Mouse (Mus musculus) cerebellum, adult 8-10 months (tissue): Measurements from ENCODE around the gene Pitpna.

ENCODE experiments used
- DNase-seq: peaks from one replicate; pipeline ENCODE4 v3.0.0; 2022

Gene Pitpna

DNA sequence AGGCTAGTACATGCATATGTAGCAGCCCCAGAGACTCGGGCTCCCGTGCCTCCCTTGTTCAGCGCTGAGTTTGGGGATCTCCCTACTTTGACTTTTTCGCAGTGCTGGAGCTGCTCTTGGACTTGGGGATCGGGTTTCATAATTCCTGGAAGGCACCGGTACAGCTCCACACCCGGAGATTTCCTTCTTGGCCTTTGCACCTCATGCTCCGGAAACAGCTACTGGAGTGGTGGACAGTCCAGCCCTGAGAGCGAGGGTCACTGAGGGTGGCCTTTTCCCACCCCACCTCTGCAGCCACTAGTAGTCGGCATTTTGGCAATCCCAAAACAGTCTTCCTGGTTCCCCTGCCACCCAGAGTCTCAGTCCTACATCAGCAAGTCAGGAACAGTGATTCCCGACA is 47.4 kb downstream of the Pitpna start:
- DNase-seq, result no peak

GRCm38 (mm10) chr11:75643323-75643722 is 55.4 kb downstream of the Pitpna start:
- no peak for DNase-seq

- no peak for DNase-seq
These were observed 56.8 kb downstream of the Pitpna start for GRCm38 (mm10) chr11:75644684-75645083.

DNA sequence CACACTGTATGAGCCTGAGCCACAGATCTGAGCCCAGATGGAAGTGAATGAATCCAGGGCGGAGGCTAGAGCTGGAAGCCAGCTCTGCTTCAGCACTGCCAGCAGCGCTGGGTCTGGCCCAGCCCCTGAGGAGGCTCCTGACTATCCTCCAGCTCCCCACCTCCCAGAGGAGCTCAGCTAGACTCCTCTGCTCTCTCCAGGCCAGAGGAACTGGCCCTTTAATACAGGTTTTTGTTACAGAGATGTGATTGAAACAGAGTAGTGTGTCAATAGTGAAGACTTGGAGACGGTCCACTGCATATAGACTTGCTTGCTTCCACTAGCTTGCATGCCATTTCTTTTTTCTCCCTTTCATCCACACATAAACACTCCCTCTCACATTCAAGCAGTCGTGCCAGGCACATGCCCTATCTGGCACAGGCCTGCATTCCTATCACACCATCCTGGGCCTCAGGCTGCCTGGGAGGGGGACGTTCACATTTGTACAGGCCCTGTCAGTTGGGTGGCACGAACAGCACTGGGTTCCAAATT is 59.8 kb downstream of the Pitpna start:
- peak; percentile 50 for DNase-seq

GRCm38 (mm10) chr11:75649155-75649561 is 61.3 kb downstream of the Pitpna start:
- DNase-seq, result no peak

DNA sequence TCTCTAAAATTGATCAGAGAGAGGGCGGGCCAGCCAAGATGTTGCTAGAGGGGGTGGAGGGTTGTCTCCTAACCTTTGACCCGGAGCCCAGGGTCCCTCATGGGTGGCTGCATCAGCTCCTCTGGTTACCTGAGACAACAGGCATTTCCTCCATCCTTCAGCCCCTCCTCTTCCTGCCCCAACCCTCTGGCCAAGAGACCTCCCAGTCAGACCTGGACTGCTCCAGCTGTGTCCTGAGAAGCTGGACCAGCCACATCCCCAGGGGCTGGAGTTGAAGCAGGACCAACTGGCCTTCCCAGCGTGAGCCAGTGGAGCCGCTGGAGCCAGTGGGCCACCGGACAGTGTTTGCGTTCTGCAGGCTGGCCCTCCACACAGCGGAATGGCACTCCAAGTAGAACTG is 62.4 kb downstream of the Pitpna start, which contains the start of gene Myo1c:
Gene Myo1c, plus strand, starts transcription at position 194 of the 400 bp plus-strand sequence.
- DNase-seq, result no peak

- no peak for DNase-seq
These were observed 63.1 kb downstream of the Pitpna start for GRCm38 (mm10) chr11:75650958-75651425.

- DNase-seq, result peak; percentile 76
These were observed 63.7 kb downstream of the Pitpna start for GRCm38 (mm10) chr11:75651426-75652221.

DNA sequence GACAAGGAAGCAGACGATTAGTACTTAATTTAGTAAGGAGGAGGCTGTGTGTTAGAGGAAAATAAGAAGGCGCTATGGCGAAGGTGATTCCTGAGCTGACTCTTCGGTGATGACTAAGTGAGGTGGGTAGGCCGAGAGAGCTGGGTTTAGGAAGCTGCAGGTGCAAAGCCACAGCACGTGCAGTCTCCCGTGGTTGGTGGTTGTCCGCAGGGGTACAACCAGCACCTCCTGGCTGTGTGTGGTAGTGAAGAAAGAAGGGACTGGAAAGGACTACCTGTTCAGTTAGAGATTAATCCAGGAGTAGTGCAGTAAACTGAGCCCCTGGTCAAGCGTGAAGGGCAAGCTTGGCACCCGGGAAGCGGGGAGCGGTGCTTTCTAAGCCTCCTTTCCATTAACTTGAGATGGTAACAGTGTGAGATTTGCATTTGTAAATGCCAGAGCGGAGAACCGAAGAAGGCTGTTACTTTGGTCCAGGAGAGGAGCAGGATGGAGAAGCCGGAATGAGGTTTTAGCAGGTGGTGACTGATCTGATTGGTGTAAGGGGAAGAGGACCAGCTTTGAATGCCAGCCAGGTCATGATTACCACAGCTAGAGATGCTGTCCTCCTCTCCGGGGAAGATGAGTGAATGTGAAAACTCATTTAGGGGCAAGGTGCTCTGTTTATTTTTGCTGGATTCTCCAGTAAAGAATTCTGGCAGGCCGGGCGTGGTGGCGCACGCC is 64.5 kb downstream of the Pitpna start:
- DNase-seq, result no peak

DNA sequence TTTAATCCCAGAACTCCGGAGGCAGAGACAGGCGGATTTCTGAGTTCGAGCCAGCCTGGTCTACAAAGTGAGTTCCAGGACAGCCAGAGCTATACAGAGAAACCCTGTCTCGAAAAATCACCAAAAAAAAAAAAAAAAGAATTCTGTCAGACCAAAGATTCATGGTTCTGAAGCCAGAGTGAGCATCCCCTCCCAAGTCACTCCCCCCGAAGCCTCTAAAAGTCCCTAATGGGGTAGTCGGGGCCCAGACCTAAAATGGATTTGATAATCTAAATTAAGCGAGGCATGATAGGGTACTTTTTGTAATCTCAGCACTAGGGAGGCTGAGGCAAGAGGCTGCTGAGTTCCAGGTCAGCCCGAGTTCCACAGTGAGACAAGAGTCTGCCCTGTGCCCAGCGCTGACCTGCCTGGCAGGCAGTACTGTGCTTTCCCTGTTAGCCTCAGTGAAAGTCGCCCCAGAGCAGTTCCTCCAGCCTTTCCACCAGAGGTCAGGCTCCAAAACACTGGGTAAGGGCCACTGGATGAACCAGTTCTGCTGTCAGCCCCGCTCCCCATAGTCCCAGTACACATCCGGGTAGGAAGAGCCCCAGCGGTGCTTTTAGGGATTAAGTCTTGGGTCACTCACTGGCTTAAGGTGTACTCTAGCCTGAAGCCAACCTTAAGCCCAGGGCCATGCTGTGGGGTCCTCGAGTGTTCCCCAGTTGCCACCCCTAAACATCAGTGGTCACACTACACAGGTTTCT is 65.2 kb downstream of the Pitpna start:
- no peak for DNase-seq

GRCm38 (mm10) chr11:75653781-75654470 is 66.0 kb downstream of the Pitpna start:
- peak; percentile 73 for DNase-seq

DNA sequence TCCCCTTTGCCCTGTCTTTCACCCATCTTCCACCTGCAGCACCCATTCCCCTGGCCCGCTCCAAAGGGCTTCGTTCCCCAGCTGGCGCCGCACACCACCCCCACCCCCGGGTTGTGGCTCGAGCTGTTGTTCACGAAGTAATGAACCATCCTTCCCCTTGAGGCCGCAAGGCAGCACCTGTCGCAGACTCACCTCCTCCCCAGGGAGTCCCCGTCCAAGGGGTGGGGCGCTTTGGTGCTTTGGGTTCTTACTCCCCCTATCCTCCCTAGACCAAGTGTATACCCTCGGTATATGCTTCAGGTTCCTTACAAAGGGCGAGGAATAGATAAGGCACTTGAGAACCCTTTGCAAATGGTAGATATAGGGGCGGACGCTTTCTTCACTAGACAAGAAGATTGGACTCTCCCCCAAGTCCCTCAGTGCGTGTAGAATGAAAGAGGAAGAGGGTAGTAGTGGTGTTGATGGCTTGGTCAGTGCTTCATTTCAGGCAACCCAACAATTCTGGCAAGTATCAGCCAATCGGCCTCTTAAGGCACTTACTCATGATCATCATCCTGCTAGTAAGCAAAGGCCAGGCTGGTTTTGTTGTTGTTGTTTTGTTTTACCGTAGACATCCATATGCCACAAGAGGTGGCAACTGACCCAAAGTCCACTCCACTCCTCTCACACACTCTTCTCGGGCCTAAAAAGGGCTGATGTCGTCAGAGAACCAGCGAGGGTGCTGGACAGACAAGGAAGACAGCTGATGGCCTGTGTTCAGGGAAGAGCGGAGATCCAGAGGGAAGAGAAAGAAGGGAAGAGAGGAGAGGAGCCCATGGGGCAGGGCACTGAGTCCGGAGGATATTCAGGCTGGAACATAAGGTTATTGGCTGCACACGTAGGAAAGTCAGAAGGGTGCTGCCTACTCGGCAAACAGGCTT is 66.8 kb downstream of the Pitpna start:
- no peak for DNase-seq

DNA sequence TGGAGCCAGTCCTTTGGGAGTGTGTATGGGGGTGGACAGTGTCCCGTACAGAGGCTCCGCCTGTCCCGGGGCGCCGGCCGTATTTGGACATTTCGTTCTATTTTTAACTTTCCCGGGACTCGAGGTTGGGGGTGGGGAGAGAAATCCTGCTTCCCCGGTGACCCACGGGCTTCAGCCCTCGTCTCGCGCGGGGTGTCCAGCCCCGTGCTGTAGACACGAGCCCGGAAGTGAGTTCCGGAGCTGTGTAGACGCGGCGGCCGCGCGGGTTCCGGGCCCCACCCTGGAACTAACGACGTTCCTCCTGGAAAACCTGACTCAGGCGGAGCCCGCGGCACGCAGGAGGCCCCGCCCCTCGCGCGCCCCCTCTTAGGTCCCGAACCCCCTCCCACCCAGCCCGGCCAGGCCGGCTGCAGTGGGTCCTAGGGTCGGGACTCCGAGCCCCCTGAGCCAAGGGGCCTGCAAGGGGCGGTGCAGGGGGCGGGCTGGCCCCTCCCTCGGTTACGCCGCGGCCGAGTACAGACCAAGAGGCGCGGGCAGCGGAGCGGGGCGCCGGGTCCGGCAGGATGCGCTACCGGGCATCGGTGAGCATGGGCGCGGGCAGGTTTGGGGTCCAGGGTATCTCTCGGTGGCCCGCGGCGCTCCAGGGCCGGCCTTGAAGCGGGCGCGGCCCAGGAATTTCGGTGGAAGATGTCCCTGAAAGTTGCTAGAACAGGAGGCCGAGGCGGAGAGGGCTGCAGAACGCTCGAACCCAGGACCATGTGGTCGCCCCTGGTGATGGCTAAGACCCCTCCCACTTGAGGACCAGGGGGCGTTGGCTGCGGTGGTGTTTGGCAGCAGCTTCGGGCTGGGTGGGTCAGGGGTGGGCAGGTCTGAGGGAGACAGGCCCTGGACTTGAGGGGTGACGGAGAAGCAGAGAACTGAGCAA is 68.0 kb downstream of the Pitpna start:
- peak; percentile 65 for DNase-seq

DNA sequence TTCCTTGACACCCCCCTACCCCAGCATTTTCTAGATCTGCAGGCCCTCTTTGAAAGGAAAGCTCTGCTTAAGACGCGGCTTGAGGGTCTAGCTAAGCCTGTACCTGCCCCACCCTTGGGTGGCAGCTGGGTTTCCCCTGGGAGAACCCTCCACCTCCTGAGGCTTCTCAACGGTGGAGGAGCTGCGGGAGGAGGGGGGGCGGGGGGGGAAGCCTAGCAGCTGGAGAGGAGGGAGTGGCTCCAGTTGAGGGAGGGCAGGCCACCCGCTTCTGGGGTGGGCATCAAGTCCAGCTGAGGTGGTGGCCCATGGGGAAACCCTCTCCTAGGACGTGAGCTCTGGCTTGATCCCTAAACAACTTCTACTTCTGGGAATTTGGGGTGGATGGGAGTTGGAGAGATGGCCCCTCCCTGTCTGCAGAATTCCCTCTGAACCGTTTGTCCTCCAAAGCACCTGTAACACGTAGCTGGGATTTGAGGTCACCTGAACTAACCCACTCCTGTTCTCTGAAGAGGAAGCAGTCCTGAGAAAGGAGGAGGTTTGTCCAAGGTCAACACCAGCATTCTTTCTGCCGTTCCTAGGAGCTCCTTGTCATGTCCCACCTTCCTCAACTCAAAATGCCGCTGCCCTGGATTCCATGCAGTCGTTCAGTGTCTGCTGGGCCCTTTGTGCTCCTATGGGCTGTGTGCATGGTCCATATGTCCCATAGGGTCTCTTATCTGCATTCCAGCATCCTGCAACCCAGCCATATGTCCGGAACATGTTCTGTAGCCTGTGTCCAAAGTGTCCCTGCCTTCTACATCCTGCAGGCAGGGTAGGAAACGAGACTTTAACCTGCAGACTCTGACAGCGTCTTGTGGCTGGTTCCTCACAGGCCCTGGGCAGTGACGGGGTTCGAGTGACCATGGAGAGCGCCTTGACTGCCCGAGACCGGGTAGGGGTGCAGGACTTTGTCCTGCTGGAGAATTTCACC is 69.0 kb downstream of the Pitpna start:
- no peak for DNase-seq

DNA sequence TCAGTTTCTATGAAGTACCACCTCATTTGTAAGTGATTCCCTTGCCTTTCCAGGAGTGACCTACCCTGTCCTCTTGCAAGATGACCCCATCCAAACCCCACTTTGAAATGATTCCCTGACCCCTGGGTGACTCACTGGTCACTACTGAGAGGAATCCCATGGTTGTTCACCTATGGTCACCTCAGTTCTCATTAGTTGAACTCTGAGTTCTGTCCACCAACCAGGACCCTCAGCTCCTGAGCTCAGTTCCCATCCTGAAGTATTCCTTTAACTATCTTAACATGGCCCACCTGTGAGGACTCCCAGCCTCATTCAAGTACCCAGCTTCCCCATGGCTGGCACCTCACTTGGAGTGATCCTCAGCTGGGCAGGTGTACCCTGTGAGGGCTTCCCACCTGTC is 69.9 kb downstream of the Pitpna start:
- no peak for DNase-seq

- DNase-seq, result no peak
These were observed 70.4 kb downstream of the Pitpna start for GRCm38 (mm10) chr11:75658311-75658710.

DNA sequence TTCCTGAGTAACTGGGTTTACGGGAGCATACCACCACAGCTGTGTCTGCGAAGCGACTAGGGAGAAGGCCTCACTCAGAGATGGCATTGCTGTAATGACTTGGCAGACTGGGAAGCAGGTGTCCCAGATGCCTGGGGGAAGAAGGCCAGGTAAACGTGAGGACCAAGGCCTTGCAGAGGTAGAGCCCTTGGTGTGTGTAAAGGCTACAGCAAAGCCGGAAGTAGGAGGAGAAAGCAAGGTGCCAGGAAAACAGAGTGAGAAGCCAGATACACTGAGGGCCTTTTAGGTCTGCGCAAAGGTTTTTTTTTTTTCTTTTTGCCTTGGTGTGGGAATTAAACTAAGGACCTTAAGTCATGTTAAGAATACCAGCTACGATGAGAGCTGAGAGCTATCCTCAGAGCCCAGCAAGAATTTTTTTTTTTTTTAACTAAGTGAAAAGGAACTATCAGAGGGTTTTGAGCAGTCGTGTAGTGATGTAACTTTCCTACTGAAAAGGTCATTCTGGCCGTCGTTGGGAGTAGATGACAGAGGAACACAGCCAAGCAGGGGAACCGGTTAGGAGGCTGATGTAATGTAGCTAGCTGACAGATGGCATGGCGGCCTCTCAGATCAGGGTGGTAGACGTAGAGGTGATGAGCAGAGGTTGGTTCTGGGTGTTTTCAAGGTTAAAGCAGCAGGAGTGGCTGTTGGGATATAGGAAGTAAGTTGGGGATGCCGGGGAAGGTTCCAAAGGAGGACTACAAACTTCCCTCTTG is 71.3 kb downstream of the Pitpna start:
- no peak for DNase-seq

- no peak for DNase-seq
These were observed 72.2 kb downstream of the Pitpna start for GRCm38 (mm10) chr11:75660081-75660590.
